Mouse (Mus musculus) cortical plate, adult 2 months (tissue): Measurements from ENCODE around the gene Baz2b.

Experiments
- CTCF ChIP-seq: fragments of 200-500 bp; IDR thresholded peaks from 2 replicates; pipeline ENCODE4 v1.5.1; 2011; ENCODE audit warnings: mild to moderate bottlenecking, control low read depth, low read length; ENCODE audit not compliant: insufficient read depth; ENCODE audit errors: extremely low read depth
- POLR2A ChIP-seq: fragments of 200-500 bp; IDR thresholded peaks from 2 replicates; pipeline ENCODE4 v1.6.1; 2011; ENCODE audit warnings: mild to moderate bottlenecking, low read length, control low read depth; ENCODE audit not compliant: insufficient read depth; ENCODE audit errors: extremely low read depth

DNA sequence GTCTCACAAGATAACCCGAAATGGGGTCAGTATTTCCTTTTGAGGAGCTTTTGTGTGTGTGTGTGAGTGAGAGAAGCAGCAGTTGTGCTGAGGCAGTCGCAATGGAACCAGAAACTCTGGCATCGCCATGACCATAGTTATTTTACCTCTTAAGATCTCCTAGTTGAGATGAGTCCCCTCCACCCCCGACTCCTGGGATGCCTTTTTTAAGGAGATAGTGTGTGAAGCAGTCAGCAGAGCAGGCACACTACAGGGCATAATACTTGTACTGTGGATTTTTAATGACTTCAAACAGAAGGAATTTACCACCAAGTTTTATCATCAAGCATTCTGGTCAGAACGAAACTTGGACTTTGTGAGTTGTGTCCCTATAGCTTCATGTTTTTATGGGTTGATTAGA is 1.2 kb upstream of the Baz2b start:
- TF ChIP-seq POLR2A: no peak
- no peak for TF ChIP-seq CTCF
